Comparison of ENCODE assay signal across 20 mouse cellular contexts in the genomic region with DNA sequence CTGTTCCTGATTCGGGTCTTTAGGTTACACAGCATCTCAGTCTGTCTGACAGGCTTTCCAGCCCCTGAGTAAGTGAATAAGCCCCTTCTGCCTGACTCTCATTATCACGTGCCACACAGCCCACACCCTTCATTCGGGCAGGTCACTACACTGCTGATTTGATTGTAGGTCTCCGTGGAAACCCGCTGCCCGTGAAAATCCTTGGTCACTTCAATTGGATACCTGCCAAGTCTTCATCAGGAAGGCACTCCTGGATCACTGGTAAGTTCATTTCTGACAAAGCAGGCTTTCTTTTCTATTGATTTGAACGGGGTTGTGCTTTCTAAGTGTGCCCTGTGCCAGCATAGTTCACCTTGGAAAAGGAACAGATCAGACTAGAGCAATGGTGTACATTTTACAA.
DNase-seq lines count a peak whose midpoint lies in the region; ATAC-seq lines count a peak whose summit lies in the region.
"Had no signal": no experiment of that assay in that cellular context is flagged by ENCODE, and none has a peak within 500 bp of the region (broad histone marks: within the 10 kb centered on the region; RNA-seq: fewer than 3 reads in every experiment).

No protein-coding gene starts in this region.

- no peaks in the 10 kb centered on the region for H3K9me3 ChIP-seq in hindbrain, embryonic 11.5 days (ENCODE audit: control insufficient read depth, low read length)
- H3K9me3 ChIP-seq in hindbrain, embryonic 14.5 days (ENCODE audit: control insufficient read depth, low read length) = no peaks in the 10 kb centered on the region
- H3K9me3 ChIP-seq in forebrain, embryonic 16.5 days (ENCODE audit: control insufficient read depth, low read length) = no peaks in the 10 kb centered on the region
- no peaks in the 10 kb centered on the region for H3K9me3 ChIP-seq in midbrain, embryonic 14.5 days (ENCODE audit: control insufficient read depth, low read length)
- H3K9me3 ChIP-seq: embryonic facial prominence, embryonic 15.5 days; limb, embryonic 12.5 days; liver, embryonic 15.5 days had no signal

- H3K4me3 ChIP-seq in hindbrain, embryonic 11.5 days (ENCODE audit: low read depth, low read length) = no peak overlapping the region
- no peak overlapping the region for H3K4me3 ChIP-seq in hindbrain, embryonic 14.5 days (replicated peaks; ENCODE audit: low read length)
- no peak overlapping the region for H3K4me3 ChIP-seq in forebrain, embryonic 16.5 days (replicated peaks; ENCODE audit: low read length)
- no peak overlapping the region for H3K4me3 ChIP-seq in midbrain, embryonic 14.5 days (replicated peaks; ENCODE audit: low read depth, low read length)
- H3K4me3 ChIP-seq: embryonic facial prominence, embryonic 15.5 days; heart, adult 2 months; limb, embryonic 12.5 days; liver, embryonic 15.5 days; myocyte had no signal

- no peaks in the 10 kb centered on the region for H3K27me3 ChIP-seq in hindbrain, embryonic 11.5 days (ENCODE audit: control insufficient read depth, insufficient read depth, low read length)
- no peaks in the 10 kb centered on the region for H3K27me3 ChIP-seq in hindbrain, embryonic 14.5 days (ENCODE audit: control insufficient read depth, insufficient read depth, low read length)
- H3K27me3 ChIP-seq in forebrain, embryonic 16.5 days (replicated peaks; ENCODE audit: control insufficient read depth, insufficient read depth, low read length) = no peaks in the 10 kb centered on the region
- H3K27me3 ChIP-seq in midbrain, embryonic 14.5 days (ENCODE audit: control insufficient read depth, insufficient read depth, low read length) = no peaks in the 10 kb centered on the region
- H3K27me3 ChIP-seq: embryonic facial prominence, embryonic 15.5 days; limb, embryonic 12.5 days; liver, embryonic 15.5 days had no signal

- peak; percentile 68 for ATAC-seq in hindbrain, embryonic 11.5 days (ENCODE audit: low FRiP score)
- ATAC-seq in hindbrain, embryonic 14.5 days (ENCODE audit: low FRiP score) = no peak; the same call in 1 of the 2 replicates
- ATAC-seq in common myeloid progenitor, adult 5-6 weeks (replicated peaks; ENCODE audit: low read depth, poor library complexity, severe bottlenecking) = 0 out of 2 replicates have a peak, but pooled peaks have one; percentile 16
- ATAC-seq in forebrain, embryonic 16.5 days = peak; percentile 49; the same call in 1 of the 2 replicates
- peak; percentile 36; the same call in 1 of the 2 replicates for ATAC-seq in midbrain, embryonic 14.5 days (ENCODE audit: low FRiP score, low TSS enrichment)
- ATAC-seq in cerebellum, adult (ENCODE audit: insufficient number of reproducible peaks, low FRiP score, low TSS enrichment) = no peak
- ATAC-seq in erythroblast, adult 5-6 weeks (replicated peaks; ENCODE audit: low FRiP score, poor library complexity, severe bottlenecking) = no peak
- ATAC-seq: intestine, embryonic 16.5 days had no signal

- DNase-seq in hindbrain, embryonic 11.5 days (ENCODE audit: low spot score) = peak; percentile 28
- DNase-seq in hindbrain, embryonic 14.5 days (ENCODE audit: low spot score) = no peak
- peak; percentile 62 for DNase-seq in midbrain, embryonic 14.5 days
- DNase-seq in urinary bladder, postnatal 36 days (ENCODE audit: low spot score in 2 of 2) = no peak
- DNase-seq: cerebellum, adult 2 months; heart, adult 2 months; heart, postnatal 10 days; kidney, postnatal 14 days; lung, postnatal 4 days; thymus, postnatal 25 days had no signal

- H3K36me3 ChIP-seq in hindbrain, embryonic 11.5 days (ENCODE audit: control insufficient read depth, insufficient read depth, low read length) = no peaks in the 10 kb centered on the region
- H3K36me3 ChIP-seq in hindbrain, embryonic 14.5 days (replicated peaks; ENCODE audit: control insufficient read depth, insufficient read depth) = no peaks in the 10 kb centered on the region
- H3K36me3 ChIP-seq in forebrain, embryonic 16.5 days (ENCODE audit: control insufficient read depth, insufficient read depth) = no peaks in the 10 kb centered on the region
- H3K36me3 ChIP-seq in midbrain, embryonic 14.5 days (ENCODE audit: control insufficient read depth, insufficient read depth, low read length) = no peaks in the 10 kb centered on the region
- H3K36me3 ChIP-seq: embryonic facial prominence, embryonic 15.5 days; limb, embryonic 12.5 days; liver, embryonic 15.5 days had no signal

- no peak overlapping the region for H3K27ac ChIP-seq in hindbrain, embryonic 11.5 days (ENCODE audit: low read depth, low read length)
- H3K27ac ChIP-seq in hindbrain, embryonic 14.5 days = no peak overlapping the region
- no peak overlapping the region for H3K27ac ChIP-seq in forebrain, embryonic 16.5 days (ENCODE audit: low read length)
- no peak overlapping the region; the same call in 1 of the 2 replicates for H3K27ac ChIP-seq in midbrain, embryonic 14.5 days (replicated peaks; ENCODE audit: low read depth, low read length)
- H3K27ac ChIP-seq: embryonic facial prominence, embryonic 15.5 days; heart, adult 2 months; limb, embryonic 12.5 days; liver, embryonic 15.5 days; stomach, postnatal 0 days had no signal

- H3K9ac ChIP-seq in hindbrain, embryonic 11.5 days (ENCODE audit: low read depth, low read length) = no peak overlapping the region
- no peak overlapping the region for H3K9ac ChIP-seq in hindbrain, embryonic 14.5 days
- no peak overlapping the region for H3K9ac ChIP-seq in forebrain, embryonic 16.5 days (replicated peaks; ENCODE audit: low read depth, low read length)
- H3K9ac ChIP-seq in midbrain, embryonic 14.5 days (replicated peaks; ENCODE audit: low read length) = no peak overlapping the region
- H3K9ac ChIP-seq: embryonic facial prominence, embryonic 15.5 days; limb, embryonic 12.5 days; liver, embryonic 15.5 days had no signal

- no peaks in the 10 kb centered on the region for H3K4me1 ChIP-seq in hindbrain, embryonic 11.5 days (replicated peaks; ENCODE audit: control insufficient read depth, insufficient read depth, low read length)
- H3K4me1 ChIP-seq in hindbrain, embryonic 14.5 days (replicated peaks; ENCODE audit: control insufficient read depth, insufficient read depth, low read length) = peaks cover 24% of the 10 kb centered on the region
- peaks cover 18% of the 10 kb centered on the region for H3K4me1 ChIP-seq in forebrain, embryonic 16.5 days (replicated peaks; ENCODE audit: control insufficient read depth, insufficient read depth, low read length)
- peaks cover 27% of the 10 kb centered on the region for H3K4me1 ChIP-seq in midbrain, embryonic 14.5 days (ENCODE audit: control insufficient read depth, insufficient read depth, low read length)
- H3K4me1 ChIP-seq: liver, embryonic 15.5 days had no signal

- no peak overlapping the region for H3K4me2 ChIP-seq in hindbrain, embryonic 11.5 days (replicated peaks; ENCODE audit: low read depth, low read length)
- H3K4me2 ChIP-seq in hindbrain, embryonic 14.5 days (replicated peaks) = no peak overlapping the region
- H3K4me2 ChIP-seq in forebrain, embryonic 16.5 days (ENCODE audit: low read length) = no peak overlapping the region
- H3K4me2 ChIP-seq in midbrain, embryonic 14.5 days (ENCODE audit: low read length) = no peak overlapping the region
- H3K4me2 ChIP-seq: embryonic facial prominence, embryonic 15.5 days; limb, embryonic 12.5 days; liver, embryonic 15.5 days had no signal

- 41% methylated on average over 7 of the region's 7 CpGs for WGBS in hindbrain, embryonic 11.5 days
- 18% methylated on average over 7 of the region's 7 CpGs for WGBS in hindbrain, embryonic 14.5 days
- 9% methylated on average over 7 of the region's 7 CpGs for WGBS in forebrain, embryonic 16.5 days
- WGBS in midbrain, embryonic 14.5 days = 15% methylated on average over 7 of the region's 7 CpGs

Comparison
In these comparisons a context has a peak if more than half of its experiments do, and no peak if none do; other contexts are left out.
1. ATAC-seq: peak in hindbrain, embryonic 11.5 days (single experiment), common myeloid progenitor, adult 5-6 weeks (single experiment), forebrain, embryonic 16.5 days (single experiment) and midbrain, embryonic 14.5 days (single experiment); none in hindbrain, embryonic 14.5 days (single experiment), cerebellum, adult (single experiment) and erythroblast, adult 5-6 weeks (single experiment).
2. DNase-seq: peak in hindbrain, embryonic 11.5 days (single experiment) and midbrain, embryonic 14.5 days (single experiment); none in hindbrain, embryonic 14.5 days (single experiment) and urinary bladder, postnatal 36 days (0 of 2).